Mouse (Mus musculus): Measurements from ENCODE around the gene Olfr52. TPM values are rescaled to one million over a fixed set of nuclear protein-coding genes. Genes with fewer than 3 reads are reported as not detected.
"Not testable (repeated sequence)": the region's sequence is repeated elsewhere in the genome, so short reads cannot be mapped to it uniquely, and the experiment has no call there.

Olfr52 gene
- not detected in 2 replicates for polyA plus RNA-seq (2012; rRNA removed)

- TF ChIP-seq CTCF (IDR thresholded peaks at IDR 0.05; ENCODE audit: extremely low read depth, insufficient read length, insufficient replicate concordance, low read depth, low read length), result no peak
- TF ChIP-seq POLR2A (IDR thresholded peaks at IDR 0.05; ENCODE audit: low read depth, low read length), result no peak
- Histone ChIP-seq H3K4me3 (ENCODE audit: low read depth, low read length) (no peak within 1 kb of the TSS), H3K27ac (ENCODE audit: insufficient read depth, low read depth, low read length) (no peak within 1 kb of the TSS), H3K4me1 (ENCODE audit: control insufficient read depth, insufficient read depth, insufficient read length, low read length) (no peaks in the 10 kb centered on the region), H3K27me3 (ENCODE audit: control insufficient read depth, insufficient read depth, low read length) (no peaks in the 10 kb centered on the region), H3K36me3 (ENCODE audit: control insufficient read depth, insufficient read depth, low read length) (no peaks in the 10 kb centered on the region)
Measured at GRCm38 (mm10) chr2:86185583-86185982, at the start of gene Olfr52. Gene Olfr52, minus strand, starts transcription at chr2:86185683.

GRCm38 (mm10) chr2:86231301-86231700, 45.8 kb upstream of the Olfr52 start, which contains the start of gene Olfr1047:
Gene Olfr1047, minus strand, starts transcription at chr2:86231401.
- Histone ChIP-seq H3K27ac (ENCODE audit: insufficient read depth, low read depth, low read length) (no peak within 1 kb of the TSS), H3K27me3 (ENCODE audit: control insufficient read depth, insufficient read depth, low read length) (no peaks in the 10 kb centered on the region), H3K36me3 (ENCODE audit: control insufficient read depth, insufficient read depth, low read length) (no peaks in the 10 kb centered on the region), H3K4me3 (ENCODE audit: low read depth, low read length) (no peak within 1 kb of the TSS), H3K4me1 (ENCODE audit: control insufficient read depth, insufficient read depth, insufficient read length, low read length) (no peaks in the 10 kb centered on the region)
- WGBS, result 82% methylated on average over 1 of the region's 1 CpGs
- no peak for TF ChIP-seq POLR2A (IDR thresholded peaks at IDR 0.05; ENCODE audit: low read depth, low read length)
- no peak for TF ChIP-seq CTCF (IDR thresholded peaks at IDR 0.05; ENCODE audit: extremely low read depth, insufficient read length, insufficient replicate concordance, low read depth, low read length)

DNA sequence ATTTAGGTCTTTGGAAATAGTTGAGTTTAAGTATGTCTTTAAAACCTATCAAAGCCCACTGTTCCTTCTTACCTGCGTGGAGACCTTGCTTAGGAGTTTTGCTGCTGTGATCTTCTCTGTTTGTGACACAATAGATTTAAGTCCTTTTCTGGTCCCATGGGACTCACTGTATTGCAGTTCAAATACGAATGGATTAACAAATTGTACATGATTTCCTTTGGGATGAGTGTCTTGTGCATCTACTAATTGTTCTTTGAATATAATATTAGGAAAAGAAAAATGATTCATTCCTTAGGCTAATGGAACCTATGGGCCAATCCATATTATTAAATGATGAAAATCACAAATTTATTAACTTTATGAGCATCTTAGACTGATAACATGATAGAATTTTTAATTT, 33.7 kb upstream of the Olfr52 start, which contains the start of gene Olfr1046:
TSS of gene Olfr1046 (minus strand) at position 101 of the 400 bp plus-strand sequence.
- WGBS, result 53% methylated on average over 2 of the region's 2 CpGs
- no peaks in the 10 kb centered on the region for H3K36me3 ChIP-seq (ENCODE audit: control insufficient read depth, insufficient read depth, low read length)
- TF ChIP-seq CTCF (IDR thresholded peaks at IDR 0.05; ENCODE audit: extremely low read depth, insufficient read length, insufficient replicate concordance, low read depth, low read length) (no peak), POLR2A (IDR thresholded peaks at IDR 0.05; ENCODE audit: low read depth, low read length) (no peak)
- H3K4me1 ChIP-seq (ENCODE audit: control insufficient read depth, insufficient read depth, insufficient read length, low read length), result no peaks in the 10 kb centered on the region
- no peak within 1 kb of the TSS for H3K27ac ChIP-seq (ENCODE audit: insufficient read depth, low read depth, low read length)
- no peak within 1 kb of the TSS for H3K4me3 ChIP-seq (ENCODE audit: low read depth, low read length)
- H3K27me3 ChIP-seq (ENCODE audit: control insufficient read depth, insufficient read depth, low read length), result no peaks in the 10 kb centered on the region

DNA sequence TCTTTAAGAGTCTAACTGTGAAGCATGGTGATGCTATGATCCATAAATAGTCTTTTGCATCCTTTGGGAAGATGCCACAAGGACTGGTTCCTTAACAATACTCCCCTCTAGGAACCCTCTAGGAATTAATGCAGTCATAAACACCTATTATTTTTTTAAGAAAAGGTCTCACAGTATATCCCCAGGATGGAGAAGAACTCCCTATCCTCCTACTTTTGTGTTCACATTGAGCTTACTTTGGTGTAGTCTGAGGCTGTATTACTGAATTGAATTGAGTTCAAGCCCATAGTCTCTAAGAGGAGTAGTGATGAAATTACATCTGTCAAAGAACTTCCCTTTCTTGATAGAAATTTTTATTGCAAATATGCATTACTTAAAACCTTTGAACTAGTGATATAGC, 17.4 kb upstream of the Olfr52 start, which contains the start of gene Olfr1045:
TSS of gene Olfr1045 (minus strand) at position 101 of the 400 bp plus-strand sequence.
- Histone ChIP-seq H3K4me1 (ENCODE audit: control insufficient read depth, insufficient read depth, insufficient read length, low read length) (no peaks in the 10 kb centered on the region), H3K36me3 (ENCODE audit: control insufficient read depth, insufficient read depth, low read length) (no peaks in the 10 kb centered on the region), H3K27me3 (ENCODE audit: control insufficient read depth, insufficient read depth, low read length) (no peaks in the 10 kb centered on the region), H3K4me3 (ENCODE audit: low read depth, low read length) (no peak within 1 kb of the TSS), H3K27ac (ENCODE audit: insufficient read depth, low read depth, low read length) (no peak within 1 kb of the TSS)
- TF ChIP-seq CTCF (IDR thresholded peaks at IDR 0.05; ENCODE audit: extremely low read depth, insufficient read length, insufficient replicate concordance, low read depth, low read length) (no peak), POLR2A (IDR thresholded peaks at IDR 0.05; ENCODE audit: low read depth, low read length) (no peak)

- no peaks in the 10 kb centered on the region for H3K4me1 ChIP-seq (ENCODE audit: control insufficient read depth, insufficient read depth, insufficient read length, low read length)
- WGBS, result 26% methylated on average over 1 of the region's 1 CpGs
- H3K27me3 ChIP-seq (ENCODE audit: control insufficient read depth, insufficient read depth, low read length), result no peaks in the 10 kb centered on the region
- no peak overlapping the region for H3K4me3 ChIP-seq (ENCODE audit: low read depth, low read length)
- no peak for TF ChIP-seq POLR2A (IDR thresholded peaks at IDR 0.05; ENCODE audit: low read depth, low read length)
- TF ChIP-seq CTCF (IDR thresholded peaks at IDR 0.05; ENCODE audit: extremely low read depth, insufficient read length, insufficient replicate concordance, low read depth, low read length), result no peak
- H3K36me3 ChIP-seq (ENCODE audit: control insufficient read depth, insufficient read depth, low read length), result no peaks in the 10 kb centered on the region
- no peak overlapping the region for H3K27ac ChIP-seq (ENCODE audit: insufficient read depth, low read depth, low read length)
Measured at GRCm38 (mm10) chr2:86195863-86196262, 10.4 kb upstream of the Olfr52 start.

GRCm38 (mm10) chr2:86179950-86180349, 5.5 kb downstream of the Olfr52 start:
- no peaks in the 10 kb centered on the region for H3K27me3 ChIP-seq (ENCODE audit: control insufficient read depth, insufficient read depth, low read length)
- no peak overlapping the region for H3K27ac ChIP-seq (ENCODE audit: insufficient read depth, low read depth, low read length)
- H3K4me1 ChIP-seq (ENCODE audit: control insufficient read depth, insufficient read depth, insufficient read length, low read length), result no peaks in the 10 kb centered on the region
- H3K36me3 ChIP-seq (ENCODE audit: control insufficient read depth, insufficient read depth, low read length), result no peaks in the 10 kb centered on the region
- no peak overlapping the region for H3K4me3 ChIP-seq (ENCODE audit: low read depth, low read length)
- WGBS, result 80% methylated on average over 3 of the region's 3 CpGs
- no peak for TF ChIP-seq CTCF (IDR thresholded peaks at IDR 0.05; ENCODE audit: extremely low read depth, insufficient read length, insufficient replicate concordance, low read depth, low read length)
- no peak for TF ChIP-seq POLR2A (IDR thresholded peaks at IDR 0.05; ENCODE audit: low read depth, low read length)

GRCm38 (mm10) chr2:86177720-86178119, 7.8 kb downstream of the Olfr52 start, which contains the start of gene Olfr1044:
Gene Olfr1044, minus strand, starts transcription at chr2:86177820.
- Histone ChIP-seq H3K4me1 (ENCODE audit: control insufficient read depth, insufficient read depth, insufficient read length, low read length) (no peaks in the 10 kb centered on the region), H3K36me3 (ENCODE audit: control insufficient read depth, insufficient read depth, low read length) (no peaks in the 10 kb centered on the region), H3K27me3 (ENCODE audit: control insufficient read depth, insufficient read depth, low read length) (no peaks in the 10 kb centered on the region), H3K4me3 (ENCODE audit: low read depth, low read length) (no peak within 1 kb of the TSS), H3K27ac (ENCODE audit: insufficient read depth, low read depth, low read length) (no peak within 1 kb of the TSS)
- TF ChIP-seq CTCF (IDR thresholded peaks at IDR 0.05; ENCODE audit: extremely low read depth, insufficient read length, insufficient replicate concordance, low read depth, low read length) (no peak), POLR2A (IDR thresholded peaks at IDR 0.05; ENCODE audit: low read depth, low read length) (no peak)

GRCm38 (mm10) chr2:86175422-86175821, 10.1 kb downstream of the Olfr52 start:
- not testable (repeated sequence) for H3K4me3 ChIP-seq (ENCODE audit: low read depth, low read length); H3K27ac ChIP-seq (ENCODE audit: insufficient read depth, low read depth, low read length); H3K4me1 ChIP-seq (ENCODE audit: control insufficient read depth, insufficient read depth, insufficient read length, low read length); H3K27me3 ChIP-seq (ENCODE audit: control insufficient read depth, insufficient read depth, low read length); H3K36me3 ChIP-seq (ENCODE audit: control insufficient read depth, insufficient read depth, low read length)
- 73% methylated on average over 7 of the region's 7 CpGs for WGBS

Data from small intestine, adult 2 months (tissue).